Mouse (Mus musculus) brain, embryonic 18.5 days (tissue): ENCODE results near the gene Marveld2.

ENCODE experiments used
- DNase-seq: peaks from one replicate; pipeline ENCODE4 v3.0.0-alpha.2; 2012; ENCODE audit warnings: low read depth, low spot score

Gene Marveld2

DNA sequence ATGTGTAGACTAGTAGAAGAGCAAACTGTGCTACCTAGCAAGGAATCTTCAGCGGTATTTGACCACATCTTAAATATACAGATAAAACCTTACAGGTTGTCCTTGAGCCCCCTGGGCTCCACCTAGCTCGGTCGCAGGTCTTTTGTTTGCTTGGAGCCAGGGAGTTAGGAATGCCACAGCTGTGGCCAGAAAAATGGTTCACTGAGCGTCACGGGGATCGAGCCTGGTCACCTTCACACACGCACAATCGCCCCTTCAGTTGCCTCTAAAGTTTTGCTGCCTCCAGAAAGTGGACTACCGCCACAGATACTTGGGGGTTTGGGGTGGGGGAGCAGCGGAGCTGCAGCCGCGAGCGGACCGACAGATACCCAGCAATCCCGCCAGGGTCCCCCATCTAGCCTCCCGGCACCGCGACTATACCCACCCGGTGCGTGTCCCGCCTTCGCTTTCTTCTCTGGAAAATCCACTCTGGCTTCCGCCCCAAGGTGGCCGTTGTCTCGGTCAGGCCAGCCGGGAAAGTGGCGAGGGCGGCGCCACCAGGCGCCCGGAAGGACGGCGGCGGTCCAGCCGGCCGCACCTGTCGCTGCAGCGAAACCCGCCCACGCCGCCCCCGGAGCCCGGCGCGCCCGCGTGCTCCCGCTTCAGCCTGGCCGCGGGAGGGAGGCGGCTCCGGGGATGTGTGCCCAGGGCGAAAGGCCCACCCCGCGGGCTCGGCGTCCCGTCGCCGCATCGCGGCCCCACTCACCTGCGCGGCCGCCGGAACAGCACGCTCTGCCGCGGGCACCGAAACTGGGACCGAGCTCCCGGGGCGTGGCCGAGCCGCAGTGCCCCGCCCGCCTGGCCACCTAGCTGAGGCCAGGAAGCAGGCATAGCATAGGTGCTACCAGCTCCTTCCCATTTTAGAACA lies at the start of gene Marveld2:
Gene Marveld2, minus strand, starts transcription at position 791 of the 907 bp plus-strand sequence.
- DNase-seq, result no peak

DNA sequence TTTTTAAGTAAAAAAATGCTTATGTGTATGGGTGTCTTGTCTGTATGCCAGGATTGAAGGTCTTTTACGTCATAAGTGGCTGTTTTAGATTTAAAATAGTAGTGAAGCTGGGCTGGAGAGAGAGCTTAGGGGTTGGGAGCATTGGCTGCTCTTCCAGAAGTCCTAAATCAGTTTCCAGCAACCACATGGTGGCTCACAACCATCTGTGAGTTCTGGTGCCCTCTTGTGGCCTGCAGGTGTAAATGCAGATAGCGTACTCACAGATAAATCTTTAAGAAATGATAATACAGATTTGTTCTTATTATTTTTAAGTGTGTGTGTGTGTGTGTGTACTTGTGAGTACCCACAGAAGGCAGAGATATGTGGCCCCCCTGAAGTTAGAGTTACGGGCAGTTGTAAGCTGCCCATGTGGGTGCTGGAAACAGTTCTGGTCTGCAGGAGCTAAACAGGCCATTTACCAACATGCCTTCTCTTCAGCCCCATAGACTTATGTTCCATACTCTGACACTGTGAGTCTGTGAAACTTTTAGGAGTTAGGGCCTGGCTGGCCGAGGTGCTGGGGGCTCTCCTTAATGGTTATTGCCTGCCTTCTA lies 43.2 kb upstream of the Marveld2 start:
- peak; percentile 36 for DNase-seq

GRCm38 (mm10) chr13:100658091-100658490 lies 41.3 kb upstream of the Marveld2 start:
- no peak for DNase-seq

DNA sequence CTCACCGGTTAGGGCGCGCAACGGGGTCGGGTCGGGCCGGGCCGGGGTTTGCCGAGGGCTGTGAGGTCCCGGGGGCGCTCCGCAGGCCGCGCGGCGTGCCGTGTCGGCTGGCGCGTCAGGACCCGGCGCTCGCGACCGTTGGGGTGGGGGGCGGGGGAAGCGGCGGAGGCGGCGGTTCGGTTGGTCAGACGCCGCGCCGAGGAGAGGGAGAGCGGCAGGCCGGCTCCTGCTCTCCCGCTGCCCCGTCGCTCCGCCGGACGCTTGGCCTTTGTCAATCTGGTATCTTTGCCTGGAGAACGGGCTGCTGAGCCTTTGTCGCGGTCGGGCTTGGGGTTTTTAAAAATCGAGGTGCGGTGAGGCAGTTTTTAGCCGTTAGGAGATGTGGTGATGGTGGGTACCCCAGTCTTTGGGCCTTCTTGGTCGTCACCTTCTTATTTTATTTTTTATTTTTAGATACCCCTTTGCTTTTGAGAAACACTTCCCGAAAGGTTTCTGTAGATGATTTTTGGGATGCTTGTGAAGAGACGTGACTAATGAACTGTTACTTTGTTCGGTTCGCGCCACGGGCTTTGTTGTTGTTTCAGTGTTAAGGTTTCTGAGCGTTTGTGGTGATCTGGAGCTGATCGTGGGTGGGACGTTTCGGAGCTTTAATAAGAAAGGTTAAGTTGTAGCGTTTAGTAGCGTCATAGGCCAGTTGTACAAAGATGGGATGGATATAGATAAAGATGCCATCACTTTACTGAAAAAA lies 34.8 kb upstream of the Marveld2 start, which contains the start of gene Taf9:
Gene Taf9, plus strand, starts transcription at position 141 of the 748 bp plus-strand sequence.
- DNase-seq, result no peak

DNA sequence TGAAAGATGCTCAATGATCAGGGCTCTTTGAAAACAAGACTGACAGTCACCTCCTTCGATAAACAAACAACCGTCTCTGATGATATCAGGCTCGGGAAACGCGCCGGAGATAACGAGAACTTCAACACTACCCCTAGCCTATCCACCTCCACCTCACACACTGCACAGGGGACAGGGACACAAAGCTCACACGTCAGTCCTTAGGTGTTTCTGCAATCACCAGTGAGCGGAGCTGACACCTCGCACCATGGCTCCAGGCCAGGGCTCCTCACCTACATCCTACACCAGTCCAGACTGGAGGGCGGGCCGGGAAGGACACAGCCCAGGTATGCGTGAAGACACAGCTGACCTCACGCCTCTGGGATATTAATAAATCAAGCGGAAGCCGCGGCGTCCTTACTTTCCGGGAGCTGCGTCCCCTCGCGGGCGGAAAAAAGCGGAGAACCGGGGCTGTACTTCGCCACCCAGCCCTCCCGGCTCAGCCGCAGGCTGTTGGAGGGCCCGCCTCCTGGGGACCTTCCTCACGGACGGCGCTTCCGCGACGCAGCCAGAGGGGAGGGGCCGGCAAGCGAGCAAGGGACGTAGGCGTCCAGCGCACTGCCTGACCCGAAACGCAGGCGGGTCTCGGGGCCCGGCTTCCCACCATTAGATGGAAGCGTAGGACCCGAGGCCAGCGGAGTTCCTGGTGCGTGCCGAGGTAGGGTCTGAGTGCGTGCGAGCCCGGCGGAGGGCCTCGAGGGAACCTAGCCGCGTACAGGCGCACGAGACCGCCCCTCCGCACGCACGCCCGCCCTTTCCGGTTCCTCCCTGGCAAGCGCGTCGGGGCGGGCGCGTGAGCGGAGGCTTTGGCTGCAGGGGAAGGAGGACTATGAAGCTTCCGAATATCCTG lies 34.0 kb upstream of the Marveld2 start, which contains the start of the genes Ak6 and Rad17:
Gene Ak6, plus strand, starts transcription at position 430 of the 889 bp plus-strand sequence.
Gene Rad17, minus strand, starts transcription at position 502 of the 889 bp plus-strand sequence.
- DNase-seq, result peak; percentile 86

GRCm38 (mm10) chr13:100648223-100648622 lies 31.5 kb upstream of the Marveld2 start:
- DNase-seq, result no peak

DNA sequence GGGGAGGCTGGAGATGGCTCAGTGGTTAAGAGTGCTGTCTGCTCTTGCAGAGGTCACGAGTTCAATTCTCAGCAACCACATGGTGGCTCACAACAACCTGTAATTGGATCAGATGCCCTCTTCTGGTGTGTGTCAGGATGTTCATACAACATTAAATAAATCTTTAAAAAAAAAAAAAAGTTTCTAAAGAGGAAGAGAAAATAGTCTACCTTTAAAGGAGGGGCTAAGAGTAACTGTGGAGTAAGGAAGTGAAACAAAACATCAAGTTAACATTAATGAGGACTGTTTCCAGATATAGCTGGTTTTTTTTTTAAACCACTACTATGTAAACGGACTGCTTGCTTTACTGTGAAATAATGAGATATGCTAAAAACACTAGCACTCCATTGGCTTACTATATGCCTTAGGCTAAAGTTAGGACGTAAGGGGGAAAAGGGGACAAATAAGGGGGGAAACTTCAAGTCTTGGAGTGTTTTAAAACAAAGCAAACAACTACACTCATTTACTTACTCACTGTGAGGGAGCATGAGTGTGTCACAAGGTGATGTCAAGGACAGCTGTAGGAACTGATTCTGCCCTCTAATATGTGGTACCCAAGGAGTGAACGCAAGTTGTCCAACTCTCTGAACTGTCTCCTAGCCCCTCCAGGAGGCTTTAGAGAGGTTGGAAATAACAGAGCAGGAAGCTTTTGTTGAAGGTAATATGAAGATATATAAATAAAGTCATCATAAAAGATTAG lies 25.9 kb upstream of the Marveld2 start:
- no peak for DNase-seq

DNA sequence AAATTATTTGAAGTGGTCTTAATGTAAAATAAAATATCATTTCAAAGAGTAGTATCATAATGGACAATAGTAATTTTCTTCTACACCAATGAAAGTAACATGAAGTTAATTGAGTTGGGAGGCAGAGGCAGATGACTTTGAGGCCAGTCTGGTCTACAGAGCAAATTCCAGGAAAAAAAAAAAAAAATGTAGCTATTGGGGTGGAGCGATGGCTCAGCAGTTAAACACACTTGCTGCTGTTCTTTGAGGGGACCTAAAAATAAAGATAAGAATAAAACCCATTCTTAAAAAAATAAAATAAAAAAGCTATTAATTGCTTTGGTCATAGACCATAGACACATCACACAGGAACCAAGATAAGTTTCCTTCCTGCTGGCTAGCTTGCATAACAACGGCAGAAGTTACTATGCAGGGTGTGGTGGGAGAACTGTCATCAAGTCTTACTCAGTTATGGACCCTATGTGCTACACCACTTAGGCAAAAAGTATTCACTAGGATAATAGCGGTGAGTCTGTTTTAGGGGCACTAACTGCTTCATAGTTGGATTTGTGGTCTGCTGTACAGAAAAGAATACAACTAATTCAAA lies 17.4 kb upstream of the Marveld2 start:
- DNase-seq, result no peak

- no peak for DNase-seq
These were observed 5.5 kb upstream of the Marveld2 start for GRCm38 (mm10) chr13:100622241-100622640.

DNA sequence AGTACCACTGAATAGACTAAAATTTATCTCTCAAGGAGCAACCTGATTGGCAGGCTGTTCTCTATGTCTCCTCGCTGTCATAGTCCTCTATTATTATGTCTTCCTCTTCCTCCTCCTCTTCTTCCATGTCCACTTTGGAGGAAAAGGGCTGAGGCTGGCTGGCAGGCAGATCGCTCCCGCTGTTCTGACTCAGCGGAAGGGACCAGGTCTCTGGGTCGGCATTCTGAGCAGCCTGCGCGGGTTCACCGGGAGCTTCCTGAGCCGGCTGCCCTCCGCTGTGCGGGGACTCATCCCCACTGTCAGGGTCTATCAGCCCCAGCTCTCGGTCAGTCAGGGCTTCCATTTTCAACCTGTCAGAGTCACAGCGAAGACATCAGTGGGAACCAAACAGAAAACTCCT lies 812 bp upstream of the Marveld2 start:
- DNase-seq, result no peak

DNA sequence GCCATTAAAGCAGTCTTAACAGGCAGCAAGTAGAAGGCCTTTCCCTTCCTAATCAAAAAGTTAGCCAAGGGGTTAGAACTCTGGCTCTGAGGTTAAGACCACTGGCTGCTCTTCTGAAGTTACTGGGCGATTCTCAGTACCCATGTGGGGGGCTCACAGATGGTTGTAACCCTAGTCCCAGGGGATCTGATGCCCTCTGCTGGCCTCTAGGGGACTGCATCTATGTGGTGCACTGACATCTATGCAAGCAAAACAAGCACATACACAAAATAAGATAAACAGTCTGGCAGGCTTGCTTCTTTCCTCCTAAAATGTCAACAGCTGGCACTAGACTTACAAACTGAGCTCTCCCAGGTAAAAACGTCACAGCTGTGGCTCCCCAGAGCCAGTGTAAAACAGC lies 3.9 kb downstream of the Marveld2 start:
- DNase-seq, result no peak

GRCm38 (mm10) chr13:100612251-100612650 lies 4.5 kb downstream of the Marveld2 start:
- DNase-seq, result no peak

DNA sequence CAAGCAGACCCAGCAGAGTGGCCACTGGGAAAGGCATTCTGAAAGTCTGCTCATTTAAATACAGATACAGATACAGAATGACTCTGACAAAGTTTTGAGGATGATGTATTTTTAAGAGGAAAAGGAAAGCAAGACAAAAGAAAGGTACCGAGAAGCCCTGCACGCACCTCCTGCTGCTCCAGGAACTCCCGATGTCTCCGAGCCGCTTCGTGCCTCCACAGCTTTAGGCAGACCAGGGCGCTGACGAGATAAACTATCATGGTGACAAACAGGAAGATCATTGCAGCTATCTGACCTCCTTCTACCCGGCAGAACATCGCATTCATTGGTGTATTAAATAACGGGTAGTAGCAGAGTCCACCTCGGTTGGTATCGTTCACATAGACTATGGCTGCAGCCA lies 5.5 kb downstream of the Marveld2 start:
- no peak for DNase-seq

DNA sequence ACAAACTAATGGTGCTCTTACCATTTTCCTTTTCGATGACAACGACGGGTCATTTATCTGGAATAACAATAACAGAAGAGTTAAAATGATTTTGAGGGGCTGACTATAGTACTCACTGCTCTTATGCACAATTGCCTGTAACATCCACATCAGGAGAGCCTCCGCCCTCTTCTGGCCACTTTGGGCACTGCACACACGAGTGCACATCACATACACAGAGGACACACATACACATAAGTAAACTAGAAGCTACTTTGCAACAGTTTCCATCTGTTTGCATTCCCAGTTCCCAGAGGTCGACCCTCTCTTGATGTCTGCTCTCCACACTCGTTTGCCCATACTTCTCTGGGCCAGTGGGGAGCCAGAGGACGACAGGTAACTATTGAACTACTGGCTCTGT lies 9.0 kb downstream of the Marveld2 start:
- DNase-seq, result no peak

GRCm38 (mm10) chr13:100605845-100606244 lies 10.9 kb downstream of the Marveld2 start:
- DNase-seq, result no peak

- DNase-seq, result no peak
These were observed 13.1 kb downstream of the Marveld2 start for GRCm38 (mm10) chr13:100603738-100604095.

- DNase-seq, result no peak
These were observed 13.6 kb downstream of the Marveld2 start for GRCm38 (mm10) chr13:100603031-100603737.

DNA sequence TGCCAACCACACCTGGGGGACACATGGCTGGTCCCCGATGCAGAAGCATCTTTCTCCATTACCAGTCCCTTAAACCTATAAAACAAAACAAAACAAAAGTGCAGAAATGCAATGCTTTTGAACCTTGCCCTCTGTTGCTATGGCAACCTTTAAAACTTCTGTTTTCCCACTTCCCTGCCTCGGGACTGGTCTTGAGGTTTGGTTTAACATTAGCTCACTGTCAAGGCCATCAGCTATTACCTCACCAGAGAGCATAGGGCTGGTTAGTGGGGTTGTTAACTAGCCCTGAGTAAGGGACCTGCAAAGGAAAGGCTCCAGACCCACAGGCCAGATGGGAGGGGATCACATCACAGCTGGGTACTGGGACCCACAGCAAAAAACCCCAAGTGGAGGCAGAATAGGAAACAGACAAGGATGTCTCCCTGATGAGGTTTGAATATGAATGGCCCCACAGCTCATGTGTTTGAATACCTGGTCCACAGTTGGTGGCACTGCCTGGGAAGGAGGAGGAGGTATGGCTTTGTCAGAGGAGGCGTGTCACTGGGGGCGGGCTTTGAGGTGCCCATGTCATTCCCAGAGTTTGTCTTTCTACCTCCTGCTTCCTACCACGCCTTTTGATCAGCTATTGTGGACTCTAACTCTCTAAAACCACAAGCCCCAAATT lies 14.4 kb downstream of the Marveld2 start:
- no peak for DNase-seq

DNA sequence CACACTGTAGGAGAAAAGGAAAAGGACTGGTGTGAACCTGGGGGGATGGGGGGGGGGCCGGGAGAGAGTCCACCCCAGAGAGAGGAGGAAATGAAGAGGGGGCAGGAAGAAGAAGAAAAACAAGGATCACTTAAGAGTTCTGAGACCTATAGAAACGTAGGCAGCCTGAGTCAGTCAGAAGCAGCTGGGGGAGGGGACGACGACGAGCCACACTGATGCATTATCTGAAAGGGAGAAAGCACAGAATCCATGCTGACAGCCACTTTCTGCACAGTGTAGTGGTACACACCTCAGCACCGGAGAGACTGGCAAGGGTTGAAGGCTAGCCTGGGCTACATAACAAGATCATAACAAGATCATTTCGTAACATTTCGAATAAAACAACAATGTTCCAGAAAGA lies 15.7 kb downstream of the Marveld2 start:
- no peak for DNase-seq
